Mouse (Mus musculus): Measurements from ENCODE around the gene Ttc7b. TPM values are rescaled to one million over a fixed set of nuclear protein-coding genes. Genes with fewer than 3 reads are reported as not detected.

Ttc7b gene
- polyA plus RNA-seq, 1 experiment from 2014 or later: 2.2 TPM

DNA sequence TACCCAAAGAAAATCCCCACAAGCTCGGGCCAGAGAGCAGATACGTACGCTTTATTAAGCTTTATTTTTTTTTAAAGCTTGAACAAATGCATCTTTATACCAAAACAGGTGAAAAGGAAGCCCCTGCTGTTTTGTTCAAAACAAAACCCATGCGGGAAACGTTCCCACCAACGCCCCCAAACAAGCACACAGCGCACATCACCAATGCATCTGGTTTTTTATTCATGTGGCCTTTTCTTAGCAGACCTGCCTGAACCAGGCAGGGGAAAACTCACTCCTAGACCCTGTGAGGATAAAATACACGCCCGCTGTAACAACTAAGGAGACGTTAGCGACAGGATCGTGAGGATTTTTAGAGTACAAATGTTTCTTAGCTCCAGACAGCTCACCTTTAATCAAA lies 14.4 kb upstream of the Ttc7b start:
- DNase-seq (no peak), ATAC-seq (no peak)
- Histone ChIP-seq H3K4me2 (ENCODE audit: low read depth, low read length) (no peak overlapping the region), H3K4me1 (ENCODE audit: insufficient read depth) (peaks cover 4% of the 10 kb centered on the region), H3K9ac (replicated peaks) (no peak overlapping the region), H3K4me3 (ENCODE audit: low read depth, low read length) (no peak overlapping the region), H3K36me3 (replicated peaks; ENCODE audit: insufficient read depth, low read length) (no peaks in the 10 kb centered on the region), H3K27me3 (ENCODE audit: insufficient read depth, low read length) (no peaks in the 10 kb centered on the region), H3K27ac (ENCODE audit: low read depth) (no peak overlapping the region), H3K9me3 (ENCODE audit: low read length) (no peaks in the 10 kb centered on the region)
- TF ChIP-seq EP300 (IDR thresholded peaks at IDR 0.05; ENCODE audit: low read depth): no peak
- no peak for TF ChIP-seq CTCF (IDR thresholded peaks at IDR 0.05; ENCODE audit: low read depth)
- 85% methylated on average over 12 of the region's 12 CpGs for WGBS (ENCODE audit: insufficient replicate concordance)

GRCm38 (mm10) chr12:100534028-100534427 lies 13.4 kb upstream of the Ttc7b start:
- peaks cover 12% of the 10 kb centered on the region for H3K4me1 ChIP-seq (ENCODE audit: insufficient read depth)
- ATAC-seq: peak; percentile 26; the same call in 1 of the 2 replicates
- no peaks in the 10 kb centered on the region for H3K27me3 ChIP-seq (ENCODE audit: insufficient read depth, low read length)
- no peaks in the 10 kb centered on the region for H3K36me3 ChIP-seq (replicated peaks; ENCODE audit: insufficient read depth, low read length)
- H3K9ac ChIP-seq (replicated peaks): no peak overlapping the region
- TF ChIP-seq EP300 (IDR thresholded peaks at IDR 0.05; ENCODE audit: low read depth): no peak
- no peak for TF ChIP-seq CTCF (IDR thresholded peaks at IDR 0.05; ENCODE audit: low read depth)
- H3K9me3 ChIP-seq (ENCODE audit: low read length): no peaks in the 10 kb centered on the region
- no peak for DNase-seq
- H3K27ac ChIP-seq (ENCODE audit: low read depth): no peak overlapping the region
- WGBS (ENCODE audit: insufficient replicate concordance): 64% methylated on average over 3 of the region's 3 CpGs
- no peak overlapping the region for H3K4me3 ChIP-seq (ENCODE audit: low read depth, low read length)
- H3K4me2 ChIP-seq (ENCODE audit: low read depth, low read length): no peak overlapping the region

DNA sequence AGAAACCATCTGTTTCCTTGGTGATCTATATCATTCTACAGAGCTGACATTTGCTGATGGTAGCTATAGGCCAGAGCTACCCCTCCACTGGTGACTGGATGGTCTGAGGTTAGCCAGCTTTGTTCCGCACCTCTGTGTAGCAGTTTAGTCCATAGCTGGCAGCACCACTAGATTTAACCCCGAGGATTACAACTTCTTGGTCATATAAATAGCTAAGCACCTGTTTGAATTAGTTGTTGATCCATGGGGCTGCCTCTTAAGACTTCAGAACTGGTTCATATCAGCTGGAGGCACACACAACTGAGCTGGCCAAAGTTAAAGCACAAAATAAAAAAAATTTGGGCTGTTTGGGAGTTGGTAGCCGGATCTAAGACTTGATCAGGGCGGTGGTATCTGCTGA lies 12.6 kb upstream of the Ttc7b start:
- peaks cover 14% of the 10 kb centered on the region for H3K4me1 ChIP-seq (ENCODE audit: insufficient read depth)
- WGBS (ENCODE audit: insufficient replicate concordance): 75% methylated on average over 4 of the region's 4 CpGs
- no peak overlapping the region for H3K4me2 ChIP-seq (ENCODE audit: low read depth, low read length)
- no peak overlapping the region for H3K27ac ChIP-seq (ENCODE audit: low read depth)
- ATAC-seq: no peak
- no peaks in the 10 kb centered on the region for H3K36me3 ChIP-seq (replicated peaks; ENCODE audit: insufficient read depth, low read length)
- no peak for TF ChIP-seq CTCF (IDR thresholded peaks at IDR 0.05; ENCODE audit: low read depth)
- no peak for TF ChIP-seq EP300 (IDR thresholded peaks at IDR 0.05; ENCODE audit: low read depth)
- no peak overlapping the region for H3K9ac ChIP-seq (replicated peaks)
- H3K4me3 ChIP-seq (ENCODE audit: low read depth, low read length): no peak overlapping the region
- H3K9me3 ChIP-seq (ENCODE audit: low read length): no peaks in the 10 kb centered on the region
- no peak for DNase-seq
- H3K27me3 ChIP-seq (ENCODE audit: insufficient read depth, low read length): no peaks in the 10 kb centered on the region

- Histone ChIP-seq H3K27ac (ENCODE audit: low read depth) (peak overlapping the region; percentile 55; the same call in 1 of the 2 replicates), H3K36me3 (replicated peaks; ENCODE audit: insufficient read depth, low read length) (no peaks in the 10 kb centered on the region)
Observed at GRCm38 (mm10) chr12:100531740-100532139, 11.1 kb upstream of the Ttc7b start.

DNA sequence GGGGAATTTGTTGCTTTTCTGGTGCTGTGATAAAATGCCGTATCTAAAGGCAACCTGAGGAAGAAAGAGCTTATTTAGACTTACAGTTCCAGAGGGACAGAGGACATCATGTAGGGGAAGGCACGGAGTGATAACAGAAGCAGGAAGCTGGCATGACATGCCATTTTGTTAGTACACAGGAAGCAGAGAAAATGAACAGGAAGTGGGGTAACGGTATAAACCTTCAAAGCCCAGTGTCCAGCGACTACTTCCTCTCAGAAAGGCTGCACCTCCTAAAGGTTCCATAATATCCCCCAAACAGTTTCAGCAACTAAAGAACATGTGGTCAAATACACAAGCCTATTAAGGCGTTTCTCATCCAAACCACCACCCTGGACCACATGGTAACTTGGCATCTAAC lies 10.2 kb upstream of the Ttc7b start:
- Histone ChIP-seq H3K4me2 (ENCODE audit: low read depth, low read length) (no peak overlapping the region), H3K36me3 (replicated peaks; ENCODE audit: insufficient read depth, low read length) (no peaks in the 10 kb centered on the region), H3K9ac (replicated peaks) (no peak overlapping the region), H3K9me3 (ENCODE audit: low read length) (no peaks in the 10 kb centered on the region), H3K4me3 (ENCODE audit: low read depth, low read length) (no peak overlapping the region), H3K27me3 (ENCODE audit: insufficient read depth, low read length) (no peaks in the 10 kb centered on the region), H3K4me1 (ENCODE audit: insufficient read depth) (peaks cover 17% of the 10 kb centered on the region), H3K27ac (ENCODE audit: low read depth) (peak overlapping the region; percentile 55)
- peak; percentile 13 for DNase-seq
- ATAC-seq: peak; percentile 38
- 34% methylated on average over 5 of the region's 5 CpGs for WGBS (ENCODE audit: insufficient replicate concordance)
- TF ChIP-seq CTCF (IDR thresholded peaks at IDR 0.05; ENCODE audit: low read depth) (no peak), EP300 (IDR thresholded peaks at IDR 0.05; ENCODE audit: low read depth) (peak; percentile 61)

More at GRCm38 (mm10) chr12:100531740-100532139, 11.1 kb upstream of the Ttc7b start:
- DNase-seq (peak; percentile 10), ATAC-seq (no peak)
- Histone ChIP-seq H3K9me3 (ENCODE audit: low read length) (no peaks in the 10 kb centered on the region), H3K4me2 (ENCODE audit: low read depth, low read length) (no peak overlapping the region), H3K4me1 (ENCODE audit: insufficient read depth) (peaks cover 17% of the 10 kb centered on the region), H3K4me3 (ENCODE audit: low read depth, low read length) (no peak overlapping the region), H3K27me3 (ENCODE audit: insufficient read depth, low read length) (no peaks in the 10 kb centered on the region), H3K9ac (replicated peaks) (no peak overlapping the region)
- 59% methylated on average over 1 of the region's 1 CpGs for WGBS (ENCODE audit: insufficient replicate concordance)
- TF ChIP-seq CTCF (IDR thresholded peaks at IDR 0.05; ENCODE audit: low read depth) (no peak), EP300 (IDR thresholded peaks at IDR 0.05; ENCODE audit: low read depth) (no peak)

DNA sequence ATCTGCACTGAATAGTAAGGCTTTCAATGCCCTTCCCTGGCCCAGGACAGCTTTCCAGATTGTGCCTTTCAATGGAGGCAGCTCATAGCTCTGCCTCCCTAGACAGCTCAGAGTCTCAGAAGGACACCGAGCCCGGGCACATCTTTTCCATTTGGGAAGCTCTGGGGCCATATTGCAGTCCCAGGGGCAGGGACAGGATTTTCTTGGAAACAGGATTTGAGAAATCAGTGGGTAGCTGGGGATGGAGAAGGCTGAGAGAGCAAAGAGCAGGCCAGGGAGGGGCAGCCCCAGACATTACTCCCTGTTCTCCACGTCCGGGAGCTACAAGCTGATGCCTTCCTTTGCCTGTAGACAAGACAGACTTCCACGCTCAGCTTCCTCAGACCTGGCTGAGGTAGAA lies 9.0 kb upstream of the Ttc7b start:
- Histone ChIP-seq H3K27me3 (ENCODE audit: insufficient read depth, low read length) (no peaks in the 10 kb centered on the region), H3K4me1 (ENCODE audit: insufficient read depth) (peaks cover 17% of the 10 kb centered on the region), H3K9ac (replicated peaks) (no peak overlapping the region), H3K9me3 (ENCODE audit: low read length) (no peaks in the 10 kb centered on the region), H3K4me3 (ENCODE audit: low read depth, low read length) (no peak overlapping the region), H3K27ac (ENCODE audit: low read depth) (peak overlapping the region; percentile 30; the same call in 1 of the 2 replicates), H3K36me3 (replicated peaks; ENCODE audit: insufficient read depth, low read length) (no peaks in the 10 kb centered on the region), H3K4me2 (ENCODE audit: low read depth, low read length) (no peak overlapping the region)
- TF ChIP-seq CTCF (IDR thresholded peaks at IDR 0.05; ENCODE audit: low read depth) (no peak), EP300 (IDR thresholded peaks at IDR 0.05; ENCODE audit: low read depth) (no peak)
- ATAC-seq (no peak), DNase-seq (no peak)
- WGBS (ENCODE audit: insufficient replicate concordance): 80% methylated on average over 5 of the region's 5 CpGs

GRCm38 (mm10) chr12:100529172-100529571 lies 8.5 kb upstream of the Ttc7b start:
- H3K9ac ChIP-seq (replicated peaks): no peak overlapping the region
- H3K4me1 ChIP-seq (ENCODE audit: insufficient read depth): peaks cover 17% of the 10 kb centered on the region
- H3K4me3 ChIP-seq (ENCODE audit: low read depth, low read length): no peak overlapping the region
- ATAC-seq (peak; percentile 15; the same call in 1 of the 2 replicates), DNase-seq (peak; percentile 54)
- H3K9me3 ChIP-seq (ENCODE audit: low read length): no peaks in the 10 kb centered on the region
- TF ChIP-seq CTCF (IDR thresholded peaks at IDR 0.05; ENCODE audit: low read depth): no peak
- no peak for TF ChIP-seq EP300 (IDR thresholded peaks at IDR 0.05; ENCODE audit: low read depth)
- WGBS (ENCODE audit: insufficient replicate concordance): 66% methylated on average over 8 of the region's 8 CpGs
- no peaks in the 10 kb centered on the region for H3K27me3 ChIP-seq (ENCODE audit: insufficient read depth, low read length)
- H3K27ac ChIP-seq (ENCODE audit: low read depth): peak overlapping the region; percentile 30; the same call in 1 of the 2 replicates
- no peaks in the 10 kb centered on the region for H3K36me3 ChIP-seq (replicated peaks; ENCODE audit: insufficient read depth, low read length)
- no peak overlapping the region for H3K4me2 ChIP-seq (ENCODE audit: low read depth, low read length)

Measured in liver, postnatal 0 days (tissue).